Mouse (Mus musculus) stomach, postnatal 0 days (tissue): Measurements from ENCODE around the gene Csdc2.

Experiments used
- CTCF ChIP-seq: IDR thresholded peaks from 2 replicates; pipeline ENCODE4 v1.5.1; 2016; ENCODE audit warnings: antibody characterized with exemption, low read depth, mild to moderate bottlenecking, moderate library complexity
- EP300 ChIP-seq: optimal IDR thresholded peaks from 2 replicates; pipeline ENCODE3; 2016; ENCODE audit warnings: antibody characterized with exemption

DNA sequence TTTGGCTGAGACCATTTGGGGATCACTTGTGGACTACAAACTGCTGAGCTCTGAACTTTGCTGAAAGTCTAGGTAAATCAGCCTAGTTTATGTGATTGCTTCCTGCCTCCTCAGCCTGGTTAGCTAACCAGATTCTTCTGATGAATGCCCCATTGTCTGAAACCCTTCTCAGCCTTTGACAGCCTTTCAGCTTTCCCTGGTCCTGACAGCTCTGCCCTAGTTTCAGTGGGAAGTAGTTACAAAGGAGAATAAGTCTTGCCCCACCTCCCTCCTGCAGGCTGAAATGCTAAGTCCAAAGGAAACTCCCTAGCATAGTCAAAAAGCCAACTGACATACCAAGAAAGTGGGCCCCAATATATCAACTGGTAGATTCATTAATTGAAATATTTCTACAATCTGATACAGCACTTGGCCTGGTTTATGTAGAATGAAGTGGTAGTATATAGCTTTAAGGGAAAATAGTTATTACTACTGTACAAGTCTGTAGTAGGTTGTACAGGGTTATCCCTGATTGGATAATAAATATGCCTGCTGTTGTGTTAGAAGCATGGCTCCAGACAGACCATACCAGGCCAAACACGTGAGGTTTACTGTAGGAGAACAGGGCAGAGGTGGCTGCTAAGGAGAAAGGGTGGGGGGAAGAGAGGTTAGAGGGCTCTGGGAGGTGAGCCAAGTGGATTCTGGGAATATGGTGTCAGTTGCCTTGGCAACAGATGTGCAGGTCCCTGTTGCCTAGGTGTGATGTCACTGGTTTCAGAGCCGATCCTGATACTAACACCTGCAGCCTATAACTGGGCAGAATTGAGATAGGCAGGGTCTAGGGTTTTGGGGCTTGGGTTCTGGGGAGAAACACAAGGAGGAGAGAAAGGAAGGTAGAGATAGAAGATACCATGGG, 49.0 kb downstream of the Csdc2 start:
- no peak for TF ChIP-seq CTCF
- TF ChIP-seq EP300: no peak
